Mouse (Mus musculus): ENCODE measurements around the gene Rtn2.

- TF ChIP-seq ZNF384 (IDR thresholded peaks at IDR 0.05; ENCODE audit: low read depth, low read length) = no peak
- no peak for TF ChIP-seq ZC3H11A (IDR thresholded peaks at IDR 0.05; ENCODE audit: borderline replicate concordance, low read depth, low read length)
- no peak for TF ChIP-seq CHD2 (IDR thresholded peaks at IDR 0.05; ENCODE audit: low read depth, low read length)
- TF ChIP-seq MAFK (IDR thresholded peaks at IDR 0.05; ENCODE audit: insufficient read depth, low read depth, low read length) = no peak
- no peak for TF ChIP-seq HCFC1 (IDR thresholded peaks at IDR 0.05; ENCODE audit: borderline replicate concordance, insufficient read depth, low read length)
Measured at GRCm38 (mm10) chr7:19319906-19320305, 37.5 kb downstream of the Rtn2 start.
